ENCODE assay signal across 25 mouse cellular contexts in genomic region chr4:57446854-57447444, GRCm38 (mm10). TPM values are rescaled to one million over a fixed set of nuclear protein-coding genes. Genes with fewer than 3 reads are reported as not detected.
"Had no signal": no experiment of that assay in that cellular context is flagged by ENCODE, and none has a peak within 500 bp of the region (broad histone marks: within the 10 kb centered on the region; RNA-seq: fewer than 3 reads in every experiment).

No protein-coding gene starts in this region.

- H3K9ac ChIP-seq: forebrain, postnatal 0 days; heart, embryonic 12.5 days; hindbrain, embryonic 14.5 days; kidney, embryonic 15.5 days; limb, embryonic 13.5 days; limb, embryonic 15.5 days; liver, embryonic 12.5 days; liver, embryonic 14.5 days had no signal

- H3K36me3 ChIP-seq: heart, embryonic 12.5 days; kidney, embryonic 15.5 days; limb, embryonic 13.5 days; limb, embryonic 15.5 days; liver, embryonic 12.5 days had no signal

- H3K4me1 ChIP-seq: heart, embryonic 12.5 days; kidney, embryonic 15.5 days; limb, embryonic 15.5 days; liver, embryonic 12.5 days had no signal

- H3K27me3 ChIP-seq: heart, embryonic 12.5 days; kidney, embryonic 15.5 days; limb, embryonic 13.5 days; limb, embryonic 15.5 days; liver, embryonic 12.5 days had no signal

- H3K4me2 ChIP-seq: heart, embryonic 12.5 days; hindbrain, embryonic 14.5 days; kidney, embryonic 15.5 days; limb, embryonic 13.5 days; limb, embryonic 15.5 days; liver, embryonic 12.5 days had no signal

- DNase-seq: forebrain, postnatal 0 days; gastrocnemius, postnatal 14 days; gastrocnemius, postnatal 36 days; heart, adult 18-20 months; heart, postnatal 10 days; kidney, adult 11 months; kidney, adult 2 months; kidney, adult 9 months; kidney, postnatal 14 days; kidney, postnatal 36 days; layer of hippocampus, adult 9-11 months; layer of hippocampus, postnatal 36 days; left cerebral cortex, postnatal 4 days had no signal

- ATAC-seq: forebrain, postnatal 0 days; hindbrain, embryonic 16.5 days; intestine, embryonic 16.5 days; liver, embryonic 12.5 days had no signal

- H3K4me3 ChIP-seq: heart, embryonic 12.5 days; kidney, embryonic 15.5 days; limb, embryonic 13.5 days; limb, embryonic 15.5 days; liver, embryonic 12.5 days had no signal

- H3K9me3 ChIP-seq: heart, embryonic 12.5 days; kidney, embryonic 15.5 days; limb, embryonic 13.5 days; limb, embryonic 15.5 days; liver, embryonic 12.5 days had no signal

- H3K27ac ChIP-seq: hindbrain, embryonic 14.5 days; kidney, embryonic 15.5 days; kidney, postnatal 0 days; limb, embryonic 13.5 days; limb, embryonic 15.5 days; liver, embryonic 12.5 days; liver, embryonic 14.5 days had no signal

RNA-seq across cellular contexts. Expression of gene Palm2, which starts 12.9 kb away (rescaled TPM):
- total RNA-seq: hematopoietic stem cell, adult 5-6 weeks had no signal
- polyA plus RNA-seq: liver, adult 2 months had no signal
